Comparison of ENCODE assay signal across 15 mouse cellular contexts in genomic region chr19:7191639-7192038, GRCm38 (mm10). TPM values are rescaled to one million over a fixed set of nuclear protein-coding genes. Genes with fewer than 3 reads are reported as not detected.
DNase-seq lines count a peak whose midpoint lies in the region; ATAC-seq and TF ChIP-seq lines count a peak whose summit lies in the region.
"Had no signal": no experiment of that assay in that cellular context is flagged by ENCODE, and none has a peak within 500 bp of the region (broad histone marks: within the 10 kb centered on the region; RNA-seq: fewer than 3 reads in every experiment).

No protein-coding gene starts in this region.

- peaks cover 13% of the 10 kb centered on the region for H3K4me1 ChIP-seq in stomach, embryonic 15.5 days
- H3K4me1 ChIP-seq in stomach, postnatal 0 days (replicated peaks; ENCODE audit: control insufficient read depth, insufficient read depth) = no peaks in the 10 kb centered on the region

- DNase-seq in stomach, postnatal 0 days (ENCODE audit: low spot score) = no peak
- DNase-seq in kidney, adult 8-10 months = peak; percentile 89 to 94
- peak; percentile 87 to 94 for DNase-seq in kidney, postnatal 36 days
- DNase-seq in retina, embryonic 14.5 days (ENCODE audit: low spot score) = no peak
- DNase-seq in cerebellum, adult 11 months = no peak
- no peak for DNase-seq in gastrocnemius, postnatal 25 days
- DNase-seq: adrenal gland, adult 8-10 months; cerebellum, adult 18-20 months; lung, embryonic 14.5 days had no signal

- WGBS in stomach, embryonic 15.5 days = 40% methylated on average over 6 of the region's 6 CpGs
- WGBS in stomach, postnatal 0 days = 45% methylated on average over 6 of the region's 6 CpGs

- no peaks in the 10 kb centered on the region for H3K9me3 ChIP-seq in stomach, embryonic 15.5 days
- H3K9me3 ChIP-seq in stomach, postnatal 0 days (ENCODE audit: control insufficient read depth, low read length) = no peaks in the 10 kb centered on the region
- H3K9me3 ChIP-seq: heart, embryonic 15.5 days; limb, embryonic 12.5 days; neural tube, embryonic 12.5 days had no signal

- H3K9ac ChIP-seq in stomach, embryonic 15.5 days = no peak overlapping the region
- H3K9ac ChIP-seq in stomach, postnatal 0 days (ENCODE audit: low read length) = no peak overlapping the region
- H3K9ac ChIP-seq: heart, embryonic 15.5 days; limb, embryonic 12.5 days; lung, embryonic 14.5 days; neural tube, embryonic 12.5 days had no signal

- no peak overlapping the region for H3K4me3 ChIP-seq in stomach, embryonic 15.5 days (replicated peaks)
- no peak overlapping the region for H3K4me3 ChIP-seq in stomach, postnatal 0 days (ENCODE audit: low read depth, low read length)
- H3K4me3 ChIP-seq: heart, embryonic 15.5 days; left cerebral cortex, adult 2 months; limb, embryonic 12.5 days; neural tube, embryonic 12.5 days had no signal

- H3K36me3 ChIP-seq in stomach, embryonic 15.5 days = no peaks in the 10 kb centered on the region
- H3K36me3 ChIP-seq in stomach, postnatal 0 days (ENCODE audit: control insufficient read depth, insufficient read depth, low read length) = no peaks in the 10 kb centered on the region
- H3K36me3 ChIP-seq: heart, embryonic 15.5 days; limb, embryonic 12.5 days; neural tube, embryonic 12.5 days had no signal

- TF ChIP-seq EP300 in stomach, postnatal 0 days (optimal IDR thresholded peaks at IDR 0.05) = no peak

- ATAC-seq in stomach, embryonic 15.5 days (ENCODE audit: insufficient read depth, low FRiP score, low read depth) = 0 out of 2 replicates have a peak, but pooled peaks have one; percentile 20
- ATAC-seq in stomach, postnatal 0 days (ENCODE audit: low FRiP score, low TSS enrichment) = no peak
- ATAC-seq: CD4-positive, CD25-positive, alpha-beta regulatory T cell, adult 4 months had no signal

- H3K27me3 ChIP-seq in stomach, embryonic 15.5 days (replicated peaks) = no peaks in the 10 kb centered on the region
- H3K27me3 ChIP-seq in stomach, postnatal 0 days (ENCODE audit: control insufficient read depth, insufficient read depth, low read length) = no peaks in the 10 kb centered on the region

- TF ChIP-seq CTCF in stomach, postnatal 0 days (IDR thresholded peaks at IDR 0.05; ENCODE audit: low read depth) = no peak

- H3K4me2 ChIP-seq in stomach, embryonic 15.5 days = no peak overlapping the region
- no peak overlapping the region for H3K4me2 ChIP-seq in stomach, postnatal 0 days (replicated peaks; ENCODE audit: low read depth)
- H3K4me2 ChIP-seq: heart, embryonic 15.5 days; limb, embryonic 12.5 days; lung, embryonic 14.5 days; neural tube, embryonic 12.5 days had no signal

- no peak overlapping the region for H3K27ac ChIP-seq in stomach, embryonic 15.5 days
- no peak overlapping the region for H3K27ac ChIP-seq in stomach, postnatal 0 days (replicated peaks)
- H3K27ac ChIP-seq: heart, embryonic 15.5 days; left cerebral cortex, adult 2 months; neural tube, embryonic 12.5 days had no signal

RNA-seq across cellular contexts. Expression of gene Otub1, which starts 14.5 kb away (rescaled TPM):
- polyA plus RNA-seq in stomach, embryonic 15.5 days (2015; fragmentation: Nextera tagmentation; extraction: Ambion mirVana) = 163 and 169 TPM in 2 replicates
- 121 and 126 TPM in 2 replicates for polyA plus RNA-seq in stomach, postnatal 0 days (2015; fragmentation: Nextera tagmentation; extraction: Ambion mirVana)
- 10 to 100 TPM; 48.4 to 48.5 TPM for total RNA-seq in gastrocnemius, postnatal 25 days (2021)

RNA-seq across cellular contexts. Expression of gene Cox8a, which starts 25.8 kb away (rescaled TPM):
- polyA plus RNA-seq in stomach, embryonic 15.5 days (2015; fragmentation: Nextera tagmentation; extraction: Ambion mirVana) = 988 and 1,377 TPM in 2 replicates
- polyA plus RNA-seq in stomach, postnatal 0 days (2015; fragmentation: Nextera tagmentation; extraction: Ambion mirVana) = 1,651 and 1,766 TPM in 2 replicates
- total RNA-seq in gastrocnemius, postnatal 25 days (2021) = 100 to 1,000 TPM; 101 to 120 TPM

RNA-seq across cellular contexts. Expression of gene Naa40, which starts 49.3 kb away (rescaled TPM):
- 47.0 and 51.6 TPM in 2 replicates for polyA plus RNA-seq in stomach, embryonic 15.5 days (2015; fragmentation: Nextera tagmentation; extraction: Ambion mirVana)
- polyA plus RNA-seq in stomach, postnatal 0 days (2015; fragmentation: Nextera tagmentation; extraction: Ambion mirVana) = 20.1 and 20.5 TPM in 2 replicates
- 10 to 100 TPM in 1 of 2 experiments, 1 to 10 TPM in 1; 8.3 to 13.0 TPM for total RNA-seq in gastrocnemius, postnatal 25 days (2021)

Comparison
In these comparisons a context has a peak if more than half of its experiments do, and no peak if none do; other contexts are left out.
1. DNase-seq: peak in kidney, adult 8-10 months (2 of 2) and kidney, postnatal 36 days (2 of 2); none in stomach, postnatal 0 days (single experiment), retina, embryonic 14.5 days (single experiment), cerebellum, adult 11 months (single experiment) and gastrocnemius, postnatal 25 days (single experiment).